Mouse (Mus musculus): Measurements from ENCODE around the gene Cckar. TPM values are rescaled to one million over a fixed set of nuclear protein-coding genes. Genes with fewer than 3 reads are reported as not detected.

Gene Cckar
- polyA plus RNA-seq, 1 experiment from 2014 or later, result 2.5 TPM

DNA sequence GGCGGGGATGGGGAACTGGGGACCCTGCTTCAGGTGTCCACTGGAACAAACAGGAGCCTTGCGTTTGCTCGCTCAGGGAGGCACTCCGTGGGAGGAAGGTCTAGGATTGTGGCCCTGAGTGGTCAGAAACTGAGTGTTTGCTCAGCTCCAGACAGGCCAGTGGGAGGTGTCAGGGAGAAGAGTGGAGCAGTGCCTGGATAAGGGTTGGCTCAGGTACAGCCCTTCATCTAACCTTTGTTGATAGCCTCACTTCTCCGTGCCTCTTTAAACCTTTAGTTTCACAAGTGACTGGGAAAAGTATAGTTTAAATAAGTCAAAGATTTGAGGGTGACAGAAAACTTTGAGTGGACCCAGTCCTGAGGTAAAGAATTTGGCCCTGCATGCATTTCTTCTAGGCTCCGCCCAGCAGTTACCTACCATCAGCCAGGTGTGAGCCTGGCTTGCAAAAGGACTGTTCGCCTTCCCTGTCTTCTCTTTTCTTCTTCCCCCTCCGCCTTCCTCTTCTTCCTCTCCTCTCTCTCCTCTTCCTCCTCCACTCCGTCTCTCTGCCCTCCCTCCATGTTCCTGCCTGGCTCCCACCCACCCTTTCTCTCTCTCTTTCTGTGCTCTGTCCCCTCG lies 37.1 kb downstream of the Cckar start:
- Histone ChIP-seq H3K4me2 (replicated peaks) (no peak overlapping the region), H3K4me1 (replicated peaks) (no peaks in the 10 kb centered on the region), H3K27ac (no peak overlapping the region), H3K9me3 (no peaks in the 10 kb centered on the region), H3K4me3 (replicated peaks) (no peak overlapping the region), H3K9ac (replicated peaks) (no peak overlapping the region), H3K27me3 (no peaks in the 10 kb centered on the region), H3K36me3 (no peaks in the 10 kb centered on the region)
- no peak for ATAC-seq
- 93% methylated on average over 10 of the region's 10 CpGs for WGBS

DNA sequence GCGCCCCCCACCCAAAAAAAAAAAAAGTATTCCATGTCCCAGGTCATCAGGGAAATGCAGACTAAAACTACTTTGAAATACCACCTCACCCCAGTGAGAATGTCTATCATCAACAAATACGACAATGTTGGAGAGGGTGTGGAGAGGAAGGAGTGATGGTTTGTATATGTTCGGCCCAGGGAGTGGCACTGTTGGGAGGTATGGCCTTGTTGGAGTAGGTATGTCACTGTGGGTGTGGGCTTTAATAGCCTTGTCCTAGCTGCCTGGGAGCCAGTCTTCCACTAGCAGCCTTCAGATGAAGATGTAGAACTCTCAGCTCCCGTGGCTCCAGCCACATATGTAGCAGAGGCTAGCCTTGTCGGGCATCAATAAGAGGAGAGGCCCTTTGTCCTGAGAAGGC lies 39.5 kb downstream of the Cckar start:
- Histone ChIP-seq H3K27ac (no peak overlapping the region), H3K27me3 (no peaks in the 10 kb centered on the region), H3K4me3 (replicated peaks) (no peak overlapping the region), H3K36me3 (no peaks in the 10 kb centered on the region), H3K9me3 (no peaks in the 10 kb centered on the region), H3K4me1 (replicated peaks) (no peaks in the 10 kb centered on the region), H3K9ac (replicated peaks) (no peak overlapping the region), H3K4me2 (replicated peaks) (no peak overlapping the region)
- 86% methylated on average over 5 of the region's 5 CpGs for WGBS
- ATAC-seq, result no peak

DNA sequence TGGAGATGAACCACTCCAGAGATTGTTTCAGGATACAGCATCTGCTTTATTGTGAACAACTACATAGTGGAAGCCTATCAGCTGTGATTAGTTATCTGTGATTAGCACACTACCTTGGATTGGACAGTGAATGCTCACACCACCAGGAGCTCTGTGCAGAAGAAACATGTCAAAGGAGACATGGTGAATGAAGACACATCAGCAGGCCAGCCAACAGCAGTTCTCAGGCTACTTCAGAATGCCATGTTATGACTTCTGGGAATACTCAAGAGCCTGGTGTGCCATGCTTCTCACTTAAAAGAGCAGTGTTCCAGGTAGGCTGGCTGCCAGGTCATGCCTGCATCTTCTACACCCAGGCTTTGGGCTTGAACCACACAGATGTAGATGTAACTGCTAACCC lies 43.8 kb downstream of the Cckar start:
- Histone ChIP-seq H3K4me3 (replicated peaks) (no peak overlapping the region), H3K36me3 (no peaks in the 10 kb centered on the region; the same call in 1 of the 2 replicates), H3K4me1 (replicated peaks) (no peaks in the 10 kb centered on the region), H3K9ac (replicated peaks) (no peak overlapping the region), H3K27me3 (no peaks in the 10 kb centered on the region), H3K9me3 (no peaks in the 10 kb centered on the region), H3K27ac (no peak overlapping the region), H3K4me2 (replicated peaks) (no peak overlapping the region)
- ATAC-seq, result no peak

DNA sequence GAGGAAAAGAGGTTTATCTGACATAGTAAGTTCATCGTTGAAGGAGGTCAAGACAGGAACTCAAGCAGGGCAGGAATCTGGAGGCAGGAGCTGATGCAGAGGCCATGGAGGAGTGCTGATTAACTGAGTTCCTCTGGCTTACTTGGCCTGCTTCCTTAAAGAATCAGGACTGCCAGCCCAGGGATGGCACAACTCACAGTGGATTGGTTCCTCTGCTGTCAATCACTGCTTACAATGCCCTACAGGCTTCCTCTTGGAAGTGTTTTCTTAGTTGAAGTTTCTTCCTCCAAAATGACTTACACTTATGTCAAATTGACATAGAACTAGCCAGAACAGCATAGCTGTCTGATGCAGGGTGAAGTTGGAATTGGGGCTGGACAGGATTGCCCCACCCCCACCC lies 45.1 kb downstream of the Cckar start:
- no peak overlapping the region for H3K4me3 ChIP-seq (replicated peaks)
- 71% methylated on average over 1 of the region's 1 CpGs for WGBS
- H3K27ac ChIP-seq, result no peak overlapping the region

DNA sequence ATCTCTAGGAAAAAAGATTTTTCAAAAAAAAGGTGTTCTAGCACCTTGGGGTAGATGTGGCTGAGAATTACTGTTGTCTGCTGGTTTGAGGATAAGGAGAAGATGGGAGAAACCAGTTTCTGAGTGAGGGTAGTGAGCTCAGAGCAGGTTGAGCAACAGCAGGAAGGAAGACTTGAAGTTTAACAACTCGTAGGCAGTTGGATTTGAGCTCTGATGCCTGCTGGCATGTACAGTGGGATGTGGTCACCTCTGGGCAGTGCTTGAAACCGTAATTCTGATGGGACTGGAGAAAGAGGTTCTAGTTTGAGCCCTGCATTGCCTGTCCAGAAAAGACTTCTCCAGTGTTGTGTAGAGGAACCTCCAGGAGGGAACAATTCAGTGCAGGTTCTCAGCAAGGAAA lies 46.0 kb downstream of the Cckar start:
- Histone ChIP-seq H3K4me1 (replicated peaks) (no peaks in the 10 kb centered on the region), H3K9me3 (no peaks in the 10 kb centered on the region), H3K27me3 (no peaks in the 10 kb centered on the region), H3K4me2 (replicated peaks) (no peak overlapping the region), H3K27ac (no peak overlapping the region), H3K9ac (replicated peaks) (no peak overlapping the region), H3K36me3 (no peaks in the 10 kb centered on the region; the same call in 1 of the 2 replicates), H3K4me3 (replicated peaks) (no peak overlapping the region)
- ATAC-seq, result no peak
- WGBS, result 95% methylated on average over 2 of the region's 2 CpGs

More for the DNA sequence above, 45.1 kb downstream of the Cckar start:
- Histone ChIP-seq H3K9ac (replicated peaks) (no peak overlapping the region), H3K36me3 (no peaks in the 10 kb centered on the region; the same call in 1 of the 2 replicates), H3K27me3 (no peaks in the 10 kb centered on the region), H3K4me1 (replicated peaks) (no peaks in the 10 kb centered on the region), H3K9me3 (no peaks in the 10 kb centered on the region), H3K4me2 (replicated peaks) (no peak overlapping the region)
- ATAC-seq, result no peak

DNA sequence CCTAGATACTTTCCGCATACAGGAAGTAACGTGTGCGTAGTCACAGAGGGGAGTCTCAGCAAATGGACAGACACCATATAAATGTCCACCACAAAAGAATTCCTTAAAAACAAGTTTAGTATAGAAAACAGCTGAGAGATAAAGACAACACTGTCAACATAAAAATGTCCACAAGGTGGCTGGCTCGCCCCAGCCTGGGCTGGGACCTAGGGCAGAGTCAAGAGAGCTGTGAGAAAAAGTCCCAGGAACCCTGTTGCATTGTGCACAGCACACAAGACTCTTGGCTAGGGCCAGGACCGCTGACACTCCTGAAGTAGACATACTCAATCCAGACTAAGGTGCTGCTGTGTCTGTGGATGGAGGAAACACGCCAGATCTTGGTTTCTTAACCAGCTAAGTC lies 49.6 kb downstream of the Cckar start:
- ATAC-seq, result peak; percentile 80
- no peak overlapping the region for H3K9ac ChIP-seq (replicated peaks)
- H3K4me2 ChIP-seq (replicated peaks), result no peak overlapping the region
- no peak overlapping the region for H3K4me3 ChIP-seq (replicated peaks)
- no peaks in the 10 kb centered on the region for H3K4me1 ChIP-seq (replicated peaks)
- peaks cover 8% of the 10 kb centered on the region for H3K36me3 ChIP-seq
- H3K9me3 ChIP-seq, result no peaks in the 10 kb centered on the region
- H3K27me3 ChIP-seq, result no peaks in the 10 kb centered on the region
- 85% methylated on average over 6 of the region's 6 CpGs for WGBS
- H3K27ac ChIP-seq, result no peak overlapping the region

DNA sequence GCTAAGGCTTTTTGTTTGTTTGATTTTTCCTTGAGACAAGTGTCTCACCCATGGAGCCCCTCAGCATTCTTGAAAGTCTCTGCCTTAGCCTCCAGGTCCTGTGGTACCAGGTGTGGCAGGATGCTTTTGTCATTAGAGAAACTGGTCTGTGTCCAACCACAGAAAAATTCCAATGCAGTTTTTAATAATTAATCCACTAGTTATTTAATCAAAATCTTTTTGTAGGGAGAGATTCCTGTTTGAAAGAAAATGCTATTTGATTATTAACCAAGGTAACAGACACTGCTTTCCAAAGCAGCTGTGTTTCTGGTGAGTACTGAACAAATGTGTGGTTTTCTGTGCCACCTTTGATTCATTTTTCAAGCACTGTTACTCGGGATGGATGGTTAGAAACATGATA lies 50.9 kb downstream of the Cckar start:
- Histone ChIP-seq H3K36me3 (peaks cover 20% of the 10 kb centered on the region), H3K4me2 (replicated peaks) (no peak overlapping the region), H3K27ac (no peak overlapping the region), H3K4me1 (replicated peaks) (no peaks in the 10 kb centered on the region), H3K4me3 (replicated peaks) (no peak overlapping the region), H3K27me3 (no peaks in the 10 kb centered on the region), H3K9me3 (no peaks in the 10 kb centered on the region), H3K9ac (replicated peaks) (no peak overlapping the region)
- ATAC-seq, result no peak
- WGBS, result 49% methylated on average over 1 of the region's 1 CpGs

Other genes starting within 250 kb of the Cckar start
- gene Rbpj, start 241.6 kb downstream of the Cckar start, polyA plus RNA-seq (2015; fragmentation: Nextera tagmentation; extraction: Ambion mirVana), result 46.9 TPM in 2 replicates
- gene Tbc1d19, start 101.9 kb upstream of the Cckar start, polyA plus RNA-seq (2015; fragmentation: Nextera tagmentation; extraction: Ambion mirVana), result 69.1 and 69.3 TPM in 2 replicates

All from midbrain, embryonic 13.5 days (tissue).